Mouse (Mus musculus): Measurements from ENCODE around the gene Hpca.

DNA sequence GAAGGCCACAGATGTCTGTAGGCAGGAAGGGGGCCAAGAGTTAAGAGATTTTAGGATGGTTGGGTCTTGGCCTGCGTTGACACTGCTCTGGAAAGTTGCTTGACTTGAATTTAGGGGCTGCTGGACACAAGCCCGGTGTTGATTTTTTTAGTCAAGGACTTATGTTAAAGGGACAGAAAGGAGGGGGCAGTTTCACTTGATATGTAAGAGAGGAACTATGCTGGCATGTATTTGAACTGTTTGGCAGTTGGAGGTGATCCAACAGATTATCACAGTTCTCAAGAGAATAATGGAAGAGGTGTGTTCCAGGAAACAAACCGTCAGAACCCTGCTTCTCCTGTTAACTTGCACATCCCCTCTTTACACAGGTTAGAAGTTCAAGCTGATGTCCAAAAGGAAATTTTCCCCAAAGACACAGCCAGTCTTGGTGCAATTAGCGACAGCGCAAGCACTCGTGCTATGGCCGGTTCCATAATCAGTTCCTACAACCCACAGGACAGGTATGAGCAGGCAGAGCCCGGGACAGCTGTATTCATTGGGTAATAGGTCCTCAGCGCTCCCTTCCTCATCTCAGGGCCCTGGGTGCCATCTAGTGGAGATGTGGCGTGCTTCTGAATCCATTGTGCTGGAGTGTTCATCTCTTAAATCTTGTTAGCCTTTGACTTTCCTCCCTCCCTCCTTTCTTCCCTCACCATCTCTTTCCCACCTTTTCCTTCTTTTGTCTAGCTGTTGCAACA lies 39.3 kb downstream of the Hpca start:
- TF ChIP-seq GATA1 (IDR thresholded peaks at IDR 0.05; ENCODE audit: low read length) (no peak), TAL1 (IDR thresholded peaks at IDR 0.05; ENCODE audit: low read length) (no peak)
